Mouse (Mus musculus) kidney, adult 2 months (tissue): Measurements from ENCODE around the gene Grin2c.

ENCODE experiments used
- CTCF ChIP-seq: fragments of 200-500 bp; conservative IDR thresholded peaks from 2 replicates; pipeline ENCODE4 v1.5.1; 2011; ENCODE audit warnings: low read depth, mild to moderate bottlenecking, control low read depth, low read length, moderate library complexity, mixed read lengths; ENCODE audit not compliant: insufficient read depth, insufficient read length
- POLR2A ChIP-seq: fragments of 200-500 bp; IDR thresholded peaks from one replicate; pipeline ENCODE4 v1.6.1; 2011; ENCODE audit warnings: low read depth, low read length, control low read depth

DNA sequence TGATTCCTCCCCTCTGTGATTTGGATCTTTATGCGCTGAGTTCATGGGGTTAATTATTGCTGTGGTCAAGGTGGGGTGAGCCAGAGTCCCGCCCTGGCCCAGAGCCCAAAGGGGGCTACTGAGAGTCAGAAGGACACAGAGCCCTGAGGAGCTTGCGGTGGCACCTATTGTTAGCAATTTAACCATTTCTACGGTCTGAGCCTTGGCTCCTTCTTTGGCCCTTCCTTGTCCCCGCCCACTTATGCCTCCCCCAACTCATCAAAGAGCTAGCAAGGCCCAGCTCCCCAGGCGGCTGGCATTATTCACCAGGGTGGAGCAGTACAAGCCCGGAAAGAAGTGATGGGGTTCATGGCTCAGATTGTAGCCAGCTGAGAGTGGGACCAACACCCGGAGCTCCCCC, 39.8 kb upstream of the Grin2c start, which contains the start of gene Otop2:
- TF ChIP-seq POLR2A (no peak), CTCF (no peak)
